Mouse (Mus musculus): ENCODE data around the gene Dpyd. TPM values are rescaled to one million over a fixed set of nuclear protein-coding genes. Genes with fewer than 3 reads are reported as not detected.

Dpyd gene
- polyA plus RNA-seq, 1 experiment: 1.0 TPM

- no peak for TF ChIP-seq POLR2A (IDR thresholded peaks at IDR 0.05; ENCODE audit: control insufficient read depth, low read depth, low read length)
- TF ChIP-seq CTCF (IDR thresholded peaks at IDR 0.05; ENCODE audit: control insufficient read depth, insufficient read depth, insufficient replicate concordance, low read depth, low read length): peak; percentile 7; the same call in 1 of the 2 replicates
- Histone ChIP-seq H3K4me3 (ENCODE audit: control insufficient read depth, low read depth, low read length) (no peak overlapping the region), H3K27ac (ENCODE audit: control insufficient read depth, insufficient read depth, low read depth, low read length) (no peak overlapping the region), H3K4me1 (ENCODE audit: control insufficient read depth, insufficient read depth, low read length) (no peaks in the 10 kb centered on the region), H3K36me3 (ENCODE audit: control insufficient read depth, insufficient read depth, low read length) (no peaks in the 10 kb centered on the region), H3K27me3 (ENCODE audit: control insufficient read depth, insufficient read depth, low read length) (no peaks in the 10 kb centered on the region)
These were observed 694.6 kb downstream of the Dpyd start for GRCm38 (mm10) chr3:119256516-119256915.

- Histone ChIP-seq H3K4me1 (ENCODE audit: control insufficient read depth, insufficient read depth, low read length) (no peaks in the 10 kb centered on the region), H3K36me3 (ENCODE audit: control insufficient read depth, insufficient read depth, low read length) (no peaks in the 10 kb centered on the region), H3K27ac (ENCODE audit: control insufficient read depth, insufficient read depth, low read depth, low read length) (no peak overlapping the region), H3K4me3 (ENCODE audit: control insufficient read depth, low read depth, low read length) (no peak overlapping the region), H3K27me3 (ENCODE audit: control insufficient read depth, insufficient read depth, low read length) (no peaks in the 10 kb centered on the region)
- TF ChIP-seq CTCF (IDR thresholded peaks at IDR 0.05; ENCODE audit: control insufficient read depth, insufficient read depth, insufficient replicate concordance, low read depth, low read length) (no peak), POLR2A (IDR thresholded peaks at IDR 0.05; ENCODE audit: control insufficient read depth, low read depth, low read length) (no peak)
These were observed 713.3 kb downstream of the Dpyd start for GRCm38 (mm10) chr3:119275241-119275640.

- Histone ChIP-seq H3K4me1 (ENCODE audit: control insufficient read depth, insufficient read depth, low read length) (no peaks in the 10 kb centered on the region), H3K27ac (ENCODE audit: control insufficient read depth, insufficient read depth, low read depth, low read length) (no peak overlapping the region), H3K27me3 (ENCODE audit: control insufficient read depth, insufficient read depth, low read length) (no peaks in the 10 kb centered on the region), H3K4me3 (ENCODE audit: control insufficient read depth, low read depth, low read length) (no peak overlapping the region), H3K36me3 (ENCODE audit: control insufficient read depth, insufficient read depth, low read length) (no peaks in the 10 kb centered on the region)
- TF ChIP-seq POLR2A (IDR thresholded peaks at IDR 0.05; ENCODE audit: control insufficient read depth, low read depth, low read length): no peak
- no peak for TF ChIP-seq CTCF (IDR thresholded peaks at IDR 0.05; ENCODE audit: control insufficient read depth, insufficient read depth, insufficient replicate concordance, low read depth, low read length)
These were observed 718.7 kb downstream of the Dpyd start for GRCm38 (mm10) chr3:119280671-119281070.

DNA sequence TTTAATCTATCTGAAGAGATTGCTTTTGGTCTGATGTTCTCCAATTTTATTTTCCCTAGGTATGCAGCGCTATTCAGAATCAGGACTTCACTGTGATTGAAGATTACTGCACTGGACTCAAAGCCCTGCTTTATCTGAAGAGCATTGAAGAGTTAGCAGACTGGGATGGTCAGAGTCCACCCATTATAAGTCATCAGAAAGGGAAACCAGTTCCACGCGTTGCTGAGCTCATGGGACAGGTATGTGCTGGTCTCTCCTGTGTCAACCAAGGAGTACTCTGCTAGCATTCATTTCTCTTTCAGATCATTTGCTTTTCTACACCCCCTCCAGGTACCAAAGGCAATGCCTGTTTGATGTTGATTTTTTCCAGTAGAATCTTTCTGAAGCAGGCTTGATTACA lies 752.8 kb downstream of the Dpyd start:
- Histone ChIP-seq H3K27ac (ENCODE audit: control insufficient read depth, insufficient read depth, low read depth, low read length) (no peak overlapping the region), H3K4me1 (ENCODE audit: control insufficient read depth, insufficient read depth, low read length) (no peaks in the 10 kb centered on the region), H3K4me3 (ENCODE audit: control insufficient read depth, low read depth, low read length) (no peak overlapping the region), H3K27me3 (ENCODE audit: control insufficient read depth, insufficient read depth, low read length) (no peaks in the 10 kb centered on the region), H3K36me3 (ENCODE audit: control insufficient read depth, insufficient read depth, low read length) (no peaks in the 10 kb centered on the region)
- no peak for TF ChIP-seq CTCF (IDR thresholded peaks at IDR 0.05; ENCODE audit: control insufficient read depth, insufficient read depth, insufficient replicate concordance, low read depth, low read length)
- TF ChIP-seq POLR2A (IDR thresholded peaks at IDR 0.05; ENCODE audit: control insufficient read depth, low read depth, low read length): no peak

DNA sequence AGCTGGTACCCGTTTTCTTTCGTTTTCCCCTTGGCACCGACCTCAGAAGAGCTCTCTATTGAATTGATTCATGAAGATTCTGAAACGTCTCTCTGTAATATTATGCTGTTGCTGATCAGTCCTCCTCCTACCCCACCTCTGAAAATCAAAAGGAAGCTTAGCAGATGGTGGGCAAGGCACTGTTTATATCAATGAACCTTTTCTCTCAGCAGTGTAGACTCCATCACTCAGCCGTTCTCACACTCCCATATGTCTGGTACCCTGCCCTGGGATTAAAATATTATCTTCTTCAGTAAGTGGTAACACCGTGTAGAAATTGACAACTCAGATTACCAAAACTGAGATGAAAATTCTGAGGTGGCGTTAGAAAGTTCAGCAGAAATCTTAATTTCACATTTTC lies 767.1 kb downstream of the Dpyd start:
- no peaks in the 10 kb centered on the region for H3K27me3 ChIP-seq (ENCODE audit: control insufficient read depth, insufficient read depth, low read length)
- TF ChIP-seq POLR2A (IDR thresholded peaks at IDR 0.05; ENCODE audit: control insufficient read depth, low read depth, low read length) (no peak), CTCF (IDR thresholded peaks at IDR 0.05; ENCODE audit: control insufficient read depth, insufficient read depth, insufficient replicate concordance, low read depth, low read length) (no peak)
- no peak overlapping the region for H3K27ac ChIP-seq (ENCODE audit: control insufficient read depth, insufficient read depth, low read depth, low read length)
- no peaks in the 10 kb centered on the region for H3K36me3 ChIP-seq (ENCODE audit: control insufficient read depth, insufficient read depth, low read length)
- no peaks in the 10 kb centered on the region for H3K4me1 ChIP-seq (ENCODE audit: control insufficient read depth, insufficient read depth, low read length)
- no peak overlapping the region for H3K4me3 ChIP-seq (ENCODE audit: control insufficient read depth, low read depth, low read length)

DNA sequence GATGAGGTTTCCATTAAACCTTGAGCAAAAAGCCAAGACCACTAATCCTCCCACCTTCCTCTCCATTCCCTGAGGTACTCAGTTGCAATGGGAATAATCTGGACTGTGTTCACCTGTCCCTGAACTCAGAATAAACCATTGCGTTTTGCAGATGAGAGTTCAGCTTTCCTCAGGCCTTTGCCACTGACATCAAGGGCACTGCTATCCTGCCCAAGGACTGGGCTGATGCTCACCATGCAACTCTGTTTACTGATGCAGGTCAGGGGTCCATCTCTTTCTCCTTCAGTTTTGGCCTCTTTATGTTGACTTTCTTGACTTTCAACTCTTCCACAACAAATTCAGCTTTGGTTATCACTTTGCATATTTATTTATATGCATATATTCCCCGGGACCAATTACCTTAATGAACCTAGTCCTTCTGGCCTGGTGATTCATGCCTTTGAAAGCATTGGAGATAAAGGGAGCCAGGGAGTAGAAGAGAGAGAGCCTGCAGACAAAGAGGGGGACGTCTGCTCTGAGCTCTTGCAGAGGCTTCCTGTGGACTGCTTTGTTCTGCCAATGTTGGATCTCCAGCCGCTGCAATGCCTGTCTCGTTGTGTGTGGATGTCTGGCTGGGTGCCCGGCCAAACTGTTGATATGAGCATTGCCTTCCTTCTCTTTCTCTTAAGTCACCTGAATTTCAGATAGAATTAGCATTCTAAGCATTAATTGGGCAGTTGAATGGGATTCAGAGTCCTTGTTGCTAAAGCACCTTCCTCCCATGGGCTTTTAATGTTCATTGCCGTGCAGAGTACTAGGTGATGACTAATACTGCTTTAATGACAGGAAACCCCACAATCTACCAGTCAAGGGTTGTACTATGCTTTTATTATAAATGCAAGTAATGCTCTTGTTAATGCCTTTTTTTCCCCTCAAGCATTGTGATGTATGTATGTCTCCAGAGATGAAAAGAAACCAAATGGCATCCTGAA lies 771.7 kb downstream of the Dpyd start:
- Histone ChIP-seq H3K27me3 (ENCODE audit: control insufficient read depth, insufficient read depth, low read length) (no peaks in the 10 kb centered on the region), H3K36me3 (ENCODE audit: control insufficient read depth, insufficient read depth, low read length) (no peaks in the 10 kb centered on the region), H3K4me3 (ENCODE audit: control insufficient read depth, low read depth, low read length) (no peak overlapping the region), H3K4me1 (ENCODE audit: control insufficient read depth, insufficient read depth, low read length) (no peaks in the 10 kb centered on the region), H3K27ac (ENCODE audit: control insufficient read depth, insufficient read depth, low read depth, low read length) (no peak overlapping the region)
- TF ChIP-seq POLR2A (IDR thresholded peaks at IDR 0.05; ENCODE audit: control insufficient read depth, low read depth, low read length): no peak
- no peak for TF ChIP-seq CTCF (IDR thresholded peaks at IDR 0.05; ENCODE audit: control insufficient read depth, insufficient read depth, insufficient replicate concordance, low read depth, low read length)

- TF ChIP-seq CTCF (IDR thresholded peaks at IDR 0.05; ENCODE audit: control insufficient read depth, insufficient read depth, insufficient replicate concordance, low read depth, low read length): no peak
- Histone ChIP-seq H3K27me3 (ENCODE audit: control insufficient read depth, insufficient read depth, low read length) (no peaks in the 10 kb centered on the region), H3K27ac (ENCODE audit: control insufficient read depth, insufficient read depth, low read depth, low read length) (no peak overlapping the region), H3K4me1 (ENCODE audit: control insufficient read depth, insufficient read depth, low read length) (no peaks in the 10 kb centered on the region), H3K4me3 (ENCODE audit: control insufficient read depth, low read depth, low read length) (no peak overlapping the region), H3K36me3 (ENCODE audit: control insufficient read depth, insufficient read depth, low read length) (no peaks in the 10 kb centered on the region)
These were observed 799.8 kb downstream of the Dpyd start for GRCm38 (mm10) chr3:119361555-119362385.

Measured in testis, adult 2 months (tissue).